Mouse (Mus musculus): ENCODE measurements at regions not wholly inside any gene's neighbourhood (a gene's known extent, or its start where the extent isn't known, plus 50 kb on each side); places are given as distances from the start of the nearest gene placed in this dataset.
"Not testable (repeated sequence)": the region's sequence is repeated elsewhere in the genome, so short reads cannot be mapped to it uniquely, and the experiment has no call there.

GRCm38 (mm10) chr19:19770990-19771389 lies 619.8 kb downstream of the Anxa1 start:
- no peak for DNase-seq (ENCODE audit: low spot score in 2 of 2)

- DNase-seq (ENCODE audit: low spot score in 2 of 2), result not testable (repeated sequence)
These were observed 639.1 kb upstream of the Rorb start for GRCm38 (mm10) chr19:19750069-19750599.

GRCm38 (mm10) chr19:19747821-19748488 lies 637.0 kb upstream of the Rorb start:
- DNase-seq (ENCODE audit: low spot score in 2 of 2), result no peak

- no peak for DNase-seq (ENCODE audit: low spot score in 2 of 2)
These were observed 608.9 kb upstream of the Rorb start for GRCm38 (mm10) chr19:19719939-19720338.
